Mouse (Mus musculus): ENCODE measurements around the gene Stpg4.

Stpg4 gene

DNA sequence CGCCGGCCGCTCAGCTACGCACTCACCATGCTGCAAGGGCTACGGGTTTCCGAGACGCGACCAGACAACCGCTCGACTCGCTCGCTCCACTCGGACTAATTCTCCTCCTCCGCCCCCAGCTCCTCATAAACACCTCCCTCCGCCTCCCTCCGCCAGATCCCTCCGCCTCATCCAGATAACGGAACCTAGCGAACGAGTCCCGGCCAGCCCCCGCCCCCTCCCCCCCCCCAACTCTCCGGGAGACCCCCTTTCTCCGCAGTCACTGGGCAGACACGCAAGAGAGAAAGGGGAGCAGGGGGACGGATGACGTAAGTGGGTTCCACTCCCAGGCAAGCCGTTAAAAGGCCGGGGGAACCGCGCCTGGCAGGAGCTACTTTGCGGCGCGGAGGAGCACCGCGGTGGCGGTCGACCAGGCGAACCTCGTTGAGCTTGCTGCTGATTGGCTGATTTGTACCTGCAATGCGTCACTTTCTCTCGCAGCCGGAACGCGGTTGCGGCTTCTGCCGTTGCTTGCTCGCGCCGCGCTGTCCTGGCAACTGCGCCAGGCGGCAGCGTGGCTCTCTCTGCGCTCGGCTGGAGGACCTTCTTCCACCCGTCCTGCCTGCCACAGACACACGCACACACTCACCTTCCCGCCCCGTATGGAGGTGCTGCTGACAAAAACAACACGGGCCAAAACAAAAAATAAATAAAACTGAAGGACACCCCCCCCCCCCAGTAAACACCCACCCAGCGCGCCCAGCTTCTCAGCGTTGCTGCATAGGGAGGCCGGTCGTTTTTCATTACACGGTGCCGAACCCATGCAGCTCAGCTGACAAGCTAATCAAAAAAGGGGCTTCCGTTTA, 19.4 kb upstream of the Stpg4 start, which contains the start of gene Calm2:
TSS of gene Calm2 (minus strand) at position 169 of the 845 bp plus-strand sequence.
- DNase-seq (ENCODE audit: low read depth), result peak; percentile 99

DNA sequence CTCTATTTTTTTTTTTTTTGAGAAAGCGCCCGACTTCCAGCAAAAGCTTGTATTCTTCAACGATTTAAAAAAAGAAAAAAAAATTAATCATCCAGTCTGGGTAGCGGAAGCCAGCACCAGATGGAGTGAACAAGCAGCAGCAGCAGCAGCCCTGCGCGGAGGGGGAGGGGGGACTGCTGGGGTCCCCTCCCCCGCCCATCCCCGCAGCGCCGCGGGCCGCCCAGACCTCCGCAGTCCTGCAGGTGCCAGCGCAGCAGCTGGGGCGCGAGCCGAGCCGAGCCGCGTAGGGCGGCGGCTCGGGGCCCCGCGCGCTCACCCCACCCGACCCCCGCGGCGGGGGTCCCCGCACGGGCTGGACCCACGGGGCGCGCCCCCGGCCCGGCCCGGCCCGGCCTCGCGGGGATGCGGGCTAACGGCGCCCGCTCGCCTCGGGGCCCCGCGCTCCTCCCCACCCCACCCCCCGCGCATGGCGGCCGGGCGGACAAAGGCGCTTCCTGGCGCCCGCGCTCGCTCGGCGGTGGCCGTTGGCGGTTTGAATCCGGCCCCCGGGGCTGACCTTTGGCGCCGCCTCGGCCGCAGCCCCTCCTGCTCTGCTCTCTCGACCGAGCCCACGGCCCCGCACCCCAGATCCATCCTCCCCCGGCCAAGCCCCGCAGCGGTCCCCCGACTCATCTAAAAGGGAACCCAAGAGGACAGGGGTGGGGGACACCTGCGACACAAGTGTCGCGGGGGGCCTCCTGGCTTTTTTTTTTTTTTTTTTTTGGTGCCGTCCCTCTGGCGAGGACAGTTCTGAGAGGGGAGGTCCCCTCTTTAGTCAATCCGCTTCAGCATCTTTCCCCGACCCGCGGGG, 18.6 kb upstream of the Stpg4 start:
- DNase-seq (ENCODE audit: low read depth), result peak; percentile 81

DNA sequence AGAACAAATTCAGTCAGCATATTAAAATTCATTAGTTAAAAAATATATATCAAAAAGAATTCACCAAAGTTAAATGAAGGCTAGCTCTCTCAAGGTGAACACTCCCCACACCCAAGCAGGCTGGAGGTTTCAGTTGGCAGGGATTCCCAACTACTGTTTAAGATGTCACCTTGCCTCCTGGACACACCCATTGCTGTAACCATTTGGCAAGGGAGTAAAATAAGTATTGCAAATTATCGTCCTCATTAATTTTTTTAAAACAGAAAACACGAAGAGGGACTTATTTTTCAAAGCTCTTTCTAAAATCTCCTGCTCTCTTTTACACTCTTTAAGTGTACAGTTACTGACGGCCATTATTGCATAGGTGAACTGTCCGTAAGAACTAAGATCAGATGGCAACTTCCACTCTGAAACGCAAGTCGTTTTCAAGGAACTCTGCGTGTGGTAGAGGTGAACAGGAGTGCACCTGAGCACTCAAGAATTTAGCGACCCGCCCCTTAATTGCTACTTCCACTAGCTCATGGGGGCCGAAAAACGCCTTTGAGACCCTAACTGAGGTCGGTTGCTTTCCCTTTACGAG, 17.9 kb upstream of the Stpg4 start:
- no peak for DNase-seq (ENCODE audit: low read depth)

DNA sequence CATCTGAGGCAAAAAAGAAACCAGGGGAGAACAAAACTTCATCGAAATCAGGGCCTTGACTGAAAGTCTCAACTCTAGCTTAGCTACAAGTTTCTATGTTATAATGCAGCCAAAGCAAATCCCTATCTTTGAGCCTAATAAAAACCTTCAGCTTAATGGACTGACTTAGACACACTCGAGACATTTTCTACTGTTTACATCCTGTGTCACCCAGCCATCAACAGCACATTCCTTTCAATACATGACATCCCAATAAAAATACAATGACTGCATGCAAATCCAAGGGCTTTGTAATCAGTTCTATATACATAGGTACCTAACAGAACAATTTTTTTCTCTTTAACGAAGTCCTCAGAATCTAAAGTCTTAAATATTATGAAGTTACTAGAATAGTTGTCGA, 17.2 kb upstream of the Stpg4 start:
- no peak for DNase-seq (ENCODE audit: low read depth)

DNA sequence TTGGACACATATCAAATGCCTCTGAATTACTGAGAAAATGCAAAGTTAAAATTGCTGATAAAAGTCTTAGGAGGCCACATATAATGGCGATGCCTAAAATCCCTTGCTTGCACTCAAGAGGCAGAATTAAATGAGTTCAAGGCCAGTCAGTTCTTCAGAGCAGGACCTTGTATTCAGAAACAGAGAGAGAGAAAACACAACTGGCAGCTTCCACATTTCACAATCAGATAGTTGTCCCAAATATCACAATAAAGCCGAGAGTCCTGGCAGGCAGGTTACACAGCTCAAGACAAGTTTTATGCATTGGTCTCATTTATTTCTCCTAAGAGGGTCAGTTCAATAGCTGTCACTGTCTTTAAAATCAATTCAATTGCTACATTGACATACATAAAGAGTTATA, 14.0 kb upstream of the Stpg4 start:
- no peak for DNase-seq (ENCODE audit: low read depth)

DNA sequence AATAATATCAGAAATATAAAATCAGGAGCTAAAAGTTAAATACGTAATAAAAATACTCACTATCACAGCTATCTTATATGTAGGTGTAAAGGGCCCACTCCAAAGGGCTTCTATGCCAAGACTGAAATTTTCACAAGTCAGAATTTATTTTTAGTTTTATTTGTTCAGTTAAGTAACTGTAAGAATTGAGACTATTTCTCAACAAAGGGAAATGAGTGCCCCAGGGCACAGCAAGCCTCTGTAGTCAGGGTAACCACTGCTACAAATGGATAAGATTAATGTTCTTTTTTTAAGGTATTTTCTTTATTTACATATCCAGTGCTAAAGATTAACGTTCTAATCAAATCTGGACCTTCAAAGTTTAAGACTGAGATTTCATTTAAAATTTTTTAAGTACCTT, 11.9 kb upstream of the Stpg4 start:
- no peak for DNase-seq (ENCODE audit: low read depth)

DNA sequence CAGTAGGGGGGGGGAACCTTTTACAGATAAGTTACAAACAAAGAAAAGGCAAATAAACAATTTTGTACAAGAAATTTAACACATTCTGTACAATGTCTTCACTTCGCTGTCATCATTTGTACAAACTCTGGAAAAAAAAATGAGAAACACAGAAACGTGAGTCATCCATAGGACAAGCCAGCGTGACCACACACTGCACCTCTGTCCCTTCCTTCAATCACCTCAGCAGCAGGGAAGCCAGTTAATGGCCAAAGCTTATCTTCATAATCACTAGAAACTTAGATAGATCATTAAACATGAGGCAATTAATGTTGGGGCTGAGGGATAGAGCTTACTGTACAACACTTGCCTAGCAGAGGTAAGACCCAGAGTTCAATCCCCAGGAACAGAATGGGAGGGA, 6.4 kb upstream of the Stpg4 start:
- DNase-seq (ENCODE audit: low read depth), result no peak

DNA sequence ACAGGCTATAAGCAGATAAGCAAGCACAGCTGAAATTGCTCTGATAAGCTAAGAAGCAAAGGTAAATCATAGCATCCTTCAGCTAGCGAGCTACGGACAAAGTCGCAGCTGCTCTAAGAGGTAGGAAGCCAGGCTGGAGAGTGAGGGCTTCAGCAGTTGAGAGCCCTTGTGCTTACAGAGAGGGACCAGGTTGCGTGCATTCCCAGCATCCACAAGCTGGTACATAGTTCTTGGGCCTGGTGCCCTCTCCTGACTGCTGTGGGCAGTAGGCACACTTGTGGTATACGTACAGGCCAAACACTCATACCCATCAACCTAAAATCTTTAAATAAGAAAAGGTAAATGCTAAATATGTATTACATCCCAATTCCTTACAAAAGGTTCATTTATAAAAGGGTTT, 5.2 kb upstream of the Stpg4 start:
- DNase-seq (ENCODE audit: low read depth), result no peak

DNA sequence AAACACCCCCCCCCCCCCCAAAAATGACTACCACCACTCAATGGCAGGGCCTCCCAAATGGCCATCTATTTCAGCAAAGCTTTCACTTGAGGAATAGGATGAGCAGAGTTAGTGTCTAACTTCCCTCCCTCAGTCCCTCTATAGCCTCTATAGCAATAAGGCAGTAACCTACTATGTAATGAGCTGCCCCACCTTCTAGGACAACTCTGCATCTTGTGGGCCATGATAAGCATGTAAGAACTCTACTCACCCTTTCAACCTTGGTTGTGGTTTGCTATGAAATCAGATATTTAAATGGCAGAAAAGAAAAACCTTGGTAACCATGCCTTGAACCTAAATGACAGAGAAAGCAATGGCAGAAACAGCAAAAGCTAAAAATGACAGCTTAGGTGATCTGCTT, 4.8 kb upstream of the Stpg4 start:
- DNase-seq (ENCODE audit: low read depth), result no peak

DNA sequence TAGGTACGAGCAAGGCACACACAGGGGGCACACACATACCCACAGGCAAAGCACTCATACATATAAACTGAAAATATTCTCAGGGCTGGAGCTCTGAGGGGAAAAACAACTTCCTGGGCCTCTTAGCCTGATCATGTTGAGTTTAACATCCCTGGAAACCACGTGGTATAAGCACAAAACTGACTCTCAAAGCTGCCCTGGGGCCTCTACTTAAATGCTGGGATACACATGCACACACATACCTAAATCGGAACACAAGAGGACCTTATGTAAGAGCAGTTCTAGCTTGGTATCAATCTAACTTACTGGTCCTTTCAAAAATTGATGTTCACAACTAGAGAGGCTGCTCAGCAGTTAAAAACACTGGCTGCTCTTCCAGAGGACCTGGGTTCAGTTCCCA, 1.9 kb upstream of the Stpg4 start:
- no peak for DNase-seq (ENCODE audit: low read depth)

DNA sequence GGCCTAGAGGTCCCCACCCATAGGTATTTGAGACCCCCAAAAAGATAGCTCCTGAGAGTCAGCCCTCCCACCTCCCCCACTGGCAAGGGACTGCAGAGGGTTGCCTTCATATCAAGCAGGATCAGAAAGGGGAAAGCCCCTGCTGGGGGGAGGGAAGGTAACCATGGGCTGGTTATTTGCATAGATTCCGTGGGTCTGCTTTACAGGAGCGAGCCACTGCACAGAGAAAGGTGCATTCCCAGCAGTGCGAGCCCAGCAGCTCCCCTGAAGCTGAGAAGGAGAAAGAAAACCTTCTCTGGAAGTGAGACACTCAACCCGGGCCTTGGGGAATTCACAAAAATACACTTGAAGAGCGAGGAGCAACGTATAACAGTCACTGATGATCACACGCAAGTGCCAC, 9.5 kb downstream of the Stpg4 start:
- no peak for DNase-seq (ENCODE audit: low read depth)

DNA sequence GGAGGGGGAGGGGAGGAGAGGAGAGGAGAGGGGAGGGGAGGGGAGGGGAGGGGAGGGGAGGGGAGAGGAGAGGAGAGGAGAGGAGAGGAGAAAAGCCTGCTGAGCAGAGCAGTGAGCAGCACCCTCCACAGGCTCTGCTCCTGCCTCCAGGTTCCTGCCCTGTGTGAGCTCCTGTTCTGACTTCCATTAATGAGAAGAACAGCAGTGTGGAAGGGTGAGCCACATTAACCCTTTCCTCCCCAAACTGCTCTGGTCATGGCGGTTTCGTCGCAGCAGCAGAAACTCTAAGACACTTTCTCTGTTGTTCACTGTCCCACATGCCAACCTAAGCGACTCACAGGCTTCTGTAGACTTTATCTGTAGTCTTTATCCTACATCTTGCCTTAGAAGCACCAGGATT, 20.9 kb downstream of the Stpg4 start:
- no peak for DNase-seq (ENCODE audit: low read depth)

DNA sequence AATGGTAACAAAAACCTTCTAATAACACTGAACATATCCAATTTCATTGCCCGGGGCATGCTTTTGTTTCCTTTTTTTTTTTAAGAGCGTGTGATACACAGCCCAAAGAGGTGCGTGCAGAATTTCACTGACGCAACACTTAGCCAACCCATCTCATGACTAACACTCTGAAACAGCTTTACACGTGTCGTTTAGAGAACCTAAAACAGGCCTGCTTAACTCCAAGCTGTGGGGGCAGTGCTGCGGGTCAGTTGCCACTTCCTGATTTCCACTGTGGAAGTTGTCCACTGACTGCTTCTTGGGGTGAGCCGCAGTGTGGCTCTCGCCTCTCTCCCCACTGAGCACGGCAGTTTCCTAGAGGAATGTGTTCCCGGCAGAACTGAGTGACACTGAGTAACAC, 22.0 kb downstream of the Stpg4 start:
- DNase-seq (ENCODE audit: low read depth), result no peak

DNA sequence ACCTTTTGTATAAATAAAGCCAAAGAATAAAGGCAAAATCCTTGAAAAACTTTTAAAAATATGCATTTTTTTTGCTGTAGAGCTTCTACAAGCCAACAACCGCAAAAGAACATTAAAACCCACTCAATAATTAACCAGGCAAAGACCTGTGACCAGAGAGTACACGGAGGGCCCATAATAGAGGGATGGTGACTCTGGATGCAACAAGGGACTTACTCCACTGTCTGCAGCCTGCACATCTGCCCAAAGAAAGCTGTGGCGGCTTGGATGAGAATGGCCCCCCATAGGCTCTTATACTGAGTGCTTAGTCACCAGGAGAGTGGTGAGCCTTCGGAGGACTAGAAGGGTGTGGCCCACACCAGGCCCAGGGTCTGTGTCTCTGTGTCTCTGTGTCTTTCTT, 24.1 kb downstream of the Stpg4 start:
- DNase-seq (ENCODE audit: low read depth), result no peak

DNA sequence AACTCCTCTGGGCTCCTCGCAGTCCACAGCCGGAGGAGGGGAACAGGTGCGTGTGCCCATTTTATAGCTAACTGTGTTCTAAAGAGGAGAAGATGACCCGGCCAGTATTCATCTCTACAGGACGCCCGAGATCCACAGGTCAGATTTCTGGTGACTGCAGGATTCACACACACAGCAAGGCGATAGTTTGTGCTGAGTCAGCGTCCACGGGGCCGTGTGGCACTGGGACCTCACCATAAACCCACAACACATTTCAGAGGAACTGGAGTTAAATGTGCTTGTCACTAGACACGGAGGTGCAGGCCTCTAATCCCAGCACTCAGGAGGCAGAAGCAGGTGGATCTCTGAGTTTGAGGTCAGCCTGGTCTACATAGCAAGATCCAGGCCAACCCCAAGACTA, 25.1 kb downstream of the Stpg4 start:
- DNase-seq (ENCODE audit: low read depth), result no peak

DNA sequence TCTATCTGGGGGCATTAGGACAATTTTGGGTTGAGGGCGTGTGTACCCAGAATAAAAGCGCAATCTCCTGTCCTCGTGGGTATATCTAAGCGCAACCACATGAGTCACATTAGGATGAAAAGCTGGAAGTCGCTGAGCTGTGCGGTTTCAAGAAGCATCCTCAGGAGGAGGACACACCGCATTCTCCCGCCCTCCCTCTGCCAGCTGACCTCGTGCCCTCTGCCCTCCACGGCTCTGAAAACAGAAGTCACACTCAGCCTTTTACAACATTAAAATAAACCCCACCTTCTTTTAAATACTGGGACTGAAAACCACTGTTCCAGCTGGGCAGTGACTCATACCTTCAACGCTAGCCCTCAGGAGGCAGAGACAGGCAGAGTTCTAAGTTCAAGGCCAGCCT, 30.5 kb downstream of the Stpg4 start:
- DNase-seq (ENCODE audit: low read depth), result no peak

DNA sequence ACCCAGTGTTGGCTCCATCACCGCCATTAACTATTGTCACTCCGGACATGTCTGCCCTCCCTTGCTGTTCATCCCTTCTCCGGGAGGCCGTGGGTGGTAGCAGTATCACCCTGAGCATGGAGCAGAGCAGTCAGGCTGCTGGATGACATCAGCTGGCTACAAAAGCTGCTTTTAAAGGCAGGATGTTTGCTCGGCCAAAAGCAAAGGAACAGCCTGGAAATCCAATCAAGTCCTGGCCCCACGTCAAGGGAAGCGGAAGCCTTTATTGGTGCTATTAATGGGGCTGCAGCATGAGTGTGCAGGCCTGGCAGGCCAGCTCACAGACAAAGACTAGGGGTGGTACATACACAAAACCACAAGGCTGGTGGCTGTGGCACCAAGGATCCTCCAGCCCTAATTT, 36.3 kb downstream of the Stpg4 start:
- no peak for DNase-seq (ENCODE audit: low read depth)

DNA sequence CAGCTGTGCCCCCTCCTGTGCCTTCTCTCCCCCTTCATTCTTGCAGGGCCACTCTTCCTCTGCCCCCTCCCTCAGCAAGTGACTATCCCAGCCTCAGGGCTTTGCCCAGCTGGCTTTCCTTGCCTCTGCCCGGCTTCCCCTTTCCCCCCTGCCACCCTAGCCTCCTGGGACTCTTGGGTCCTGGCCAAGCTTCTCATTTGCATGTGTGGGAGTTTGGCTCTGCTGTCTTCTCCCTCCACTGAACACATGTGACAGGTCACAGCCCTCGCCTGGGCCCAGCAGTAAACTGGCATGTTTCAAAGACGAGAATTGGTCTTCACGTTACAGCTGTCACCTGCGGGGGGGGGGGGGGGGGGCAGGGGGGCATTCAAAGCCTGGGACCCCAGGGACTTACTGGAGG, 40.5 kb downstream of the Stpg4 start:
- no peak for DNase-seq (ENCODE audit: low read depth)

DNA sequence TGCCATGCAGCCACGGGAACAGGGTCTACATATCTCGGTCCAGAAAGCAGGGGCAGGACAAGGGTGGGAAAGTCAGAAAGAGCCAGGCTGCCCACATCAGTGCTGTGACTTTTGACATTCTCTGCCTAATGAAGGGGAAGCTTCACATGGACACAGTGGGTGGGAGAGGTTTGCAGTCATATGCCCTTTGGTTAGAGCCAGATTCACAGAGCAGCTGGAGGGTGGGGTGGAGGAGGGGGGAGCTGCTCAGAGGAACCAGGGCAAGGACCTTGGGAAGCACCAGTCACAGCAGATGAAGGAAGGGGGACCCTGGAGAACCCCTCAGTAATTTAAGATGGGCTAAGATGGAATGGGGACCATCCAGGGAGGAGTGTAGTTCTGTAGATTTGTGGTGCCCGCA, 41.7 kb downstream of the Stpg4 start:
- no peak for DNase-seq (ENCODE audit: low read depth)

DNA sequence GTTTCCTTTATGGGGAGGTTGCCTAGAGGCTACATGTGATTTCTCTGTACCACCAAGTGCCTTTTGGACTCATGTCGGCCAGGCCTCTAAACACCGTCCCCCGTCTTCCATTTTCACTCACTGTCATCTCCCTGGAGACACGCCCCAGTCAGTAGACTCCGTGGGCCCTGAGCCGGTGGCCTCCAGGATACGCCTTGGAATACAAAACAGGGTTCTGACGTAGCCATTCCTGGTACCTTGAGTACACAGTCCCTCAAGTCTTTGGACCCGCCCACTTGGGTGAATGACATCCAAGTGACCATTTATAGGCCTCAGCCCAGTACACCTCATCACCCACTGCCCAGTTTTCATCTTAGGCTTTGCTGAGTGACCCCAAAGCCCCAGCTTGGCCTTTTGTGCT, 46.9 kb downstream of the Stpg4 start:
- DNase-seq (ENCODE audit: low read depth), result no peak

DNA sequence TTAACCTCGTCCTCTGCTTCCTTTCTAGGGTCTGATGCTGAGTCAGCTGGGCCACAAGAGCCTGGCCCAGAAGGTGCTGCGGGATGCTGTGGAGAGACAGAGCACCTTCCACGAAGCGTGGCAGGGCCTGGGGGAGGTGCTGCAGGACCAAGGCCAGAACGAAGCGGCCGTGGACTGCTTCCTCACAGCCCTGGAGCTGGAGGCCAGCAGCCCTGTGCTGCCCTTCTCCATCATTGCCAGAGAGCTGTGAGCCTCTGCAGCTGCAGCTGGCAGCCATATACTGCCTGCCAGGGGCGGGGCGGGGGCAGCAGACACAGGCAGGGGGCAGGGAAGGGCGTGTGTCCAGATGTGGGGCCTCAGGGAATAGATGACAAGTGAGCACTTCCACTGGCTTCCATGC, 47.7 kb downstream of the Stpg4 start:
- no peak for DNase-seq (ENCODE audit: low read depth)

DNA sequence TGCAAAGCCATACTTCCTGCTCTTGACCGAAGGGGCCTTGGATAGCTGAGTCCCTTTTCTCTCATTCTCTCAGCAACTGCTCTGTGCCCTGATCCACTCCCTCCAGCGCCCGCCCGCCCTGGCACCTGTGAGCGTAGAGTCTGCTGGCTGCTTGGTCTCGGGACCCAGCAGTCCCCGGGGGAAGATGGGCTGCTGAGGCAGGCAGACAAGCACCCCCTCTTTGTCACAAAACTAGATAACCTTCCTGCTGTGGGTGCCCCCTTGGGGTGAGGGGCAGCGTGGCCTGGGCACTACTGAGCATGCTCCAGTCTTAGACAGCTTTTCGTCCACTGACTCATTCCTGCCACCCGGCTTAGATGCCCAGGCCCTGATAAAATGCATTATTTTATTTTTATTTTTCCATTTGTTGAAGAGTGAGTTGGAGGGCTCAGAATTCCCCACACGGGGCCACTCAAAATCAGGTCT, 48.3 kb downstream of the Stpg4 start:
- DNase-seq (ENCODE audit: low read depth), result no peak

Data from induced T-regulatory cell, adult 2 months (primary cell).